Mouse (Mus musculus) small intestine, adult 2 months (tissue): ENCODE results near the gene Hectd2.

Experiments used
- CTCF ChIP-seq: fragments of 200-500 bp; IDR thresholded peaks from 2 replicates; pipeline ENCODE4 v1.5.1; 2012; ENCODE audit warnings: low read depth, mild to moderate bottlenecking, control low read depth, inconsistent platforms, low read length, moderate library complexity, mixed read lengths; ENCODE audit not compliant: insufficient replicate concordance, insufficient read length; ENCODE audit errors: extremely low read depth
- POLR2A ChIP-seq: fragments of 200-500 bp; IDR thresholded peaks from 2 replicates; pipeline ENCODE4 v1.6.1; 2012; ENCODE audit warnings: low read depth, mild to moderate bottlenecking, control low read depth, inconsistent platforms, low read length, moderate library complexity

GRCm38 (mm10) chr19:36522558-36523195 lies 31.8 kb upstream of the Hectd2 start:
- TF ChIP-seq CTCF (no peak), POLR2A (no peak)
